Mouse (Mus musculus) olfactory bulb, adult 2 months (tissue): ENCODE measurements around the gene Tango2.

ENCODE experiments used
- CTCF ChIP-seq: fragments of 200-500 bp; IDR thresholded peaks from 2 replicates; pipeline ENCODE4 v1.5.1; 2012; ENCODE audit warnings: low read depth, mild to moderate bottlenecking, low read length, moderate library complexity; ENCODE audit not compliant: insufficient read depth
- POLR2A ChIP-seq: fragments of 200-500 bp; IDR thresholded peaks from 2 replicates; pipeline ENCODE4 v1.6.1; 2012; ENCODE audit warnings: mild to moderate bottlenecking, low read depth, low read length, moderate library complexity; ENCODE audit not compliant: insufficient read depth

- TF ChIP-seq CTCF (no peak), POLR2A (no peak)
Measured at GRCm38 (mm10) chr16:18390399-18390798, 42.5 kb upstream of the Tango2 start.
